Mouse (Mus musculus): Measurements from ENCODE around the gene Masp2.

DNA sequence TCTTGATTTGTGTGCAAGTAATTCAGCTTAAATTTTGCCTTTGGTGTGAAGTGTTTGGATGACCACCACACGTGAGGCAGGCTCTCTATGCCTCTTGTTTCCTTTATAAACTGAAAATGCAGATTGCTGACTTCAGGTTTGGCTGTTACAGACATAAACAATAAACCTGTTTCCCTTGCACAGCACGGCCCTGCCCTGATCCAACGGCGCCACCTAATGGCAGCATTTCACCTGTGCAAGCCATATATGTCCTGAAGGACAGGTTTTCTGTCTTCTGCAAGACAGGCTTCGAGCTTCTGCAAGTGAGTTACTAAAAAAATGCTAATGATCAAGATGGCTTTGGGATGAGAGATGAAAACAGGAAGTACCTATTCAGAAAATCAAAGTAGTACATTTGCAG lies 5.4 kb downstream of the Masp2 start:
- peak; percentile 99 for TF ChIP-seq CTCF (IDR thresholded peaks at IDR 0.05; ENCODE audit: low read depth, low read length)
- TF ChIP-seq POLR2A (IDR thresholded peaks at IDR 0.05; ENCODE audit: insufficient read depth, low read length): no peak
- TF ChIP-seq EP300 (IDR thresholded peaks at IDR 0.05; ENCODE audit: insufficient read depth, low read depth, low read length): no peak
